Mouse (Mus musculus): ENCODE measurements around the gene Creb3l4.

The Creb3l4 gene

DNA sequence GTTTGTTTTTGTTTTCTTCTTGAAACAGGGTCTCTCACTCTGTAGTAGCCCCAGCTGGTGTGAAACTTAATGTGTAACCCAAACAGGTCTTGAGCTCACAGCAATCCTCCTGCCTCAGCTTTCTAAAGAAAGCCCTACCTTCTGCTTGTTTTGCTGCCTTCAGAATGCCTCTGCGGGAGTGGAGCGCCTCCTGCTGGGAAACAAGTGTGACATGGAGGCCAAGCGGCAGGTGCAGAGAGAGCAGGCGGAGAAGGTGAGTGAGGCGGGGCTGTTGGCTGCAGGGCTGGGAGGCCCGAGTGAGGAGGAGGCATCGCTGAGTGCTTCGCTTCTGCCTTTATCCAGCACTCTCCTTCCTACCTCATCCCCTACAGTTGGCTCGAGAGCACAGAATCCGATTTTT, 19.0 kb downstream of the Creb3l4 start:
- no peak for DNase-seq

DNA sequence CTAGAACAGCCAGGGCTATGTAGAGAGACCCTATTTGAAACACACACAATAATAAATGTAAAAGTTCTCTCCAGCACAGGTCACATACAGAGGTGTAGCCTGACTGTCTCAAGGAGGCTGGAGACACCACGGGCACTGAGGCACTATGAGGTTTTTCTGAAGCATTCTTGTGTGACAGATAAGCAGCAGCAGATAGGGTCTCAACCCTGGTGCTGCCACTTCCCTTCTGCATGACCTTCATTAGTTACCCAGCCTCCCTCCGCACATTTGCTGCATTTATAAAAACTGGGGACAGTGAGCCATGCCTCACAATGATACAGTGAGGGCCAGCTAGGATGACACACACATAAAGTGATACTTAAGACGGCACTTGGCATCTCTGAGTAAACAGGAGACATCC, 20.4 kb downstream of the Creb3l4 start:
- DNase-seq = no peak

DNA sequence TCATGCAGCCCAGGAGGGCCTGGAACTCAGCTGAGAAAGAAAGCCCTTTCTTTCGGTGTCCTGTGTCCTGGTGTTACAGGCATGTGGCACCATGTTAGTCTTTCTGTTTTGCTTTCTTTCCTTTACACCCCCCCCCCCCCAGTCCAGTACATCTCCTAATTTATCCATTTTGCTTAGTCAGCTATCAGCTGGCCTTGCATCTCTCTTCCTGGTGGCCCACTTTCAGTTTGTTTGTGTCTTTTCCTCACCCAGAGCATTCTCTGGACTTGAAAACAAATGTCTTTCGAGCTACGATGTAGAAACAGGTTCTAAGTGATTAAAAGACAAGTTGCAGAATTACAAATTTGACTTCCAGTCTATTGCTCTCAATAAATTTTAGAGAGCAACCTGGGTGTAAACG, 20.9 kb downstream of the Creb3l4 start:
- DNase-seq = no peak

DNA sequence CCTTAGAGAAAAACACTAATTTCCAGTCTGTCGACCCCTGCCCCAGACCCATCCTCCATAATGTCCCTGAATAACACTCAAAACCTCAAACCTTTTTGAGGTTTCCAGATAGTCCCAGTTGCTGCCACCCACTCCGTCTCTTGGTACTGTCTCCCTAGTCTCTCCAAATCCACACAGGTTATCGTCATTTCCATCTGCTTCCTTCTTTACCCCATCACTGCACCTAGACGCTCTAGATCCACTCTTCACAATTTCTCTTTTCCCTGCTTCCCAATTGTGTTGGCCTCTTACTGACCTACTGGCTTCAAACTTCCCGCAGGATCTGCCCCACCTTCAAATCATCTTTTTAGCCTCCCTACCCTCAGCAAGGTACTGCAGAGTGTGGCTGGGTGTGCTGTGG, 22.2 kb downstream of the Creb3l4 start:
- DNase-seq = no peak

DNA sequence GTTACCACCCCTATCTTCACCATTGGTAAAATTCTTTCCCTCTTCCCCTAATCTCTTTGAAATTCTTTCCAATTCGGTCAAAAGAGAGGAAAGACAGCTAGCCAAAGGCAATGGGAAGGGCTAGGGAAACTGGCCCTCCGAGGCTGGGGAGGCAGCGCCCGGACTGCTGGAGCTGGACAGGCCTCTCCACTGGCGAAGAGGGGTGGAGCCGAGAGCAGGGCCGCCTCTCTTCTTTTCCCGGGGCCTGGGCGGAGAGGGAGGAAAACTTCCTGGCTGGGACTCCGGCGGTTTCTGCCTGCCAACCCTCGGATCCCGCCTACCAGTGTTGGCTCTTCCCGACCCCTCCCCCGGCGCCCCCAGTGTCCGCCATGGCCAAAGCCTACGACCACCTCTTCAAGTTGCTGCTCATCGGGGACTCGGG, 22.8 kb downstream of the Creb3l4 start:
- peak; percentile 72 to 81 for DNase-seq

DNA sequence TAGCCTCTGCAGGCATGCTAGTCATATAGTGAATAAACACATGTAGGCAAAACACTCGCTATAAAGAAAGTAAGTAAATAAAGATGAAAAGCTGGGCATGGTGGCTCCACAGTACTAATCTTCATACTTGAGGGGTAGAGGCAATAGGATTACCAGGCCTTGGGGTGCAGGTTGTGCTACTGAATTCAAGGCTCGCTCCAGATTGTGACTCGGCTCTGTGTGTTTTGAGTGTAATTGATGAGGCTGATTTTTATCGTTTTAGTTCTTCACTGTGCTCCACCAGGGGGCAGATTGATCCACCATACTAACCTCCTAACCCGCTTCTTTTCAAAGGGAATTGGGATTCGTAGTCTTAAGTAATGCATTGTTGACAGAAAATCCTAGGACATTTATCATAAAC, 23.2 kb downstream of the Creb3l4 start:
- DNase-seq = peak; percentile 78 to 83

DNA sequence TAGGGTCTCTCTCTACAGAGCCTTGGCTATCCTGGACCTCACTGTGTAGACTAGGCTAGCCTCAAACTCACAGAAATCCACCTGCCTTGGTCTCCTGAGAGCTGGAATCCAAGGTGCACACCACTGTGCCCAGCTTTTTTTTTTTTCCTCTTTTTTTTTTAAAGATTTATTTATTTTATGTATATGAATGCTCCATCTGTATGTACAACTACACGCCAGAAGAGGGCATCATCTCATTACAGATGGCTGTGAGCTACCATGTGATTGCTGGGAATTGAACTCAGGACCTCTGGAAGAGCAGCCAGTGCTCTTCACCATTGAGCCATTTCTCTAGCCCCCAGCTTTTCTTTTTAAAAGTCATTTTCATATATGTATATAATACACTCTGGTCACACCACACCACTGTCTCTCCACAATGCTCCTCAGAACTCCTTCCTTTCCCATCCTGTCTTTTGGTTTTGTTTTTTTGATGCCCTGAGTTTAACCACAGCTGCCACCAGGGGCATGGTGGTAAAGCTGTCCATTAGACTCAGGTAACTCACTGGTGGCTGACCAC, 27.4 kb downstream of the Creb3l4 start:
- DNase-seq = no peak

DNA sequence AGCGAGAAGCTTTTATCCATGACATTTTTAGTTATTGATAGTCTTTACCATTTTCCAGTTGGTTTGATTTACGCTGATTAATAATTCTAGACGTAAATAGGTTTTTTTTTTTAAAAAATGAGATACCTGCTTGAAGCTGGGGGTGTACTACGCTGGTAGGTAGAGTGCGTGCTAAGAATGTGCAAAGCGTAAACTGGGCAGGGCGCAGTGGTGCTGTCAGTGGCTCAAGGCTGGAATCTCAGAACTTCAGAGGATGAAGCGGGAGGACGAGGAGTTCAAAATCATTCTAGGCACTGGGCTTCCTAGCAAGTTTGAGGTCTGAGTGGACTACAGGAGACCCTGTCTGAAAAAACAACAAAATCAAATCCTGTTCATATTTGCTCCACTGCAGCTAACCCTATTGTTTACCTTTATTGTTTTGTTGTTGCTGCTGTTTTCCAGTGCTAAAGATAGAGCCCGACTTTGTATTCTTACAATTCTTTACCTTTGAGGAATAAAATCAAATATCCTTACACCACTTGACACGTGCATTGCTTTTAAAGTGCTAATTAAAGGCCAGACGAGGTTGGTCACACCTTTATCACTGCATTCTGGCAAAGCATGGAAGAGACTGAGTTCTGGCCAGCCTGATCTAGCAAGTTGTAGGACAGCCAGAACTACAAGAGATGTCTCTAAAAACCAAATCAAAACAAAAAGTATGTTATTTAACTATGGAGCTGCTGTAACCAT, 29.2 kb downstream of the Creb3l4 start:
- peak; percentile 43 to 45 for DNase-seq

DNA sequence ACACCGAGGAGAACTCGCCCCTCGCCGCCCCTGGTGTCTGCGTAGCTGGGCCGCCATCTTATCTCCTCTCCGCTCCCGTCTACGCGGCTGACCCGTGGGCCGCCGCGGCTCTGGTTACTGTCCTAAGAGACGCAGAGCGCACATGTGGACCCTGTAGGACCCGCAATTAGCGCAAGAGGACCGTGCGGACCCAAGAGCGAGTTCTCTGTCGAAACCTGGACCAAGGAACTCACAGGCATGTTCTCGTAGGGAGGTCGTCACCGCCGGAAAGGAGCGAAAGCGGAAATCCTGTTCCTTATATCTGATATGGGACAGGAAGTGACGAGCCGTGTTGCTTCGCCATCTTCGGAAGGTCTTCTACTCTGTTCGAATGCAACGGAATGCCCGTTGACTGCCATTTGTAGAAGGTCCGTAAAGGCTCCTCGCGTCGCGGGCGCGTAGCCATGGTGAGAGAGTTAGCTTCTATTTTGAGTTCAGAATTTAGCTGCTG, 29.9 kb downstream of the Creb3l4 start, which contains the start of the genes Rps27 and Rab13:
Gene Rps27 (minus strand): TSS at position 275 of the 490 bp plus-strand sequence.
Gene Rab13 (plus strand): TSS at position 319 of the 490 bp plus-strand sequence.
- DNase-seq = peak; percentile 90 to 91

DNA sequence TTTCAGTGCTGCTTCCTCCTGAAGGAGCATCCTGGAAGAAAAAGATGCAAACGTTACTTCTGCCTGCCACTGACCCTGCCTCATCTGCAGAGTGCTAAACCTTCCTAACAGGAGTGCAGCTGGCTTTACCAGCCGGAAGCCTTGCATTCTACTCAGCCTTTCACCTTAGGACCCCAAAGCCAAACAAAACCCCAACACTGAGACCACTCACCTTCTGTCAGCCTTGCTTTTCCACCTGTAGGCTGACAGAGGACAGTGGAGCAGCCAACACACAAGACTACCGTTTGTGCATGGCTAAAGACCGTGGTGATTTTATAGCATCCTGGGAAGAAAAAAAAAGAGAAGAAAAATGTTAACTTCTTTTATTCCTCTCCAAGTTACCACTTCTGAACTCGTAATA, 30.6 kb downstream of the Creb3l4 start:
- DNase-seq = no peak

DNA sequence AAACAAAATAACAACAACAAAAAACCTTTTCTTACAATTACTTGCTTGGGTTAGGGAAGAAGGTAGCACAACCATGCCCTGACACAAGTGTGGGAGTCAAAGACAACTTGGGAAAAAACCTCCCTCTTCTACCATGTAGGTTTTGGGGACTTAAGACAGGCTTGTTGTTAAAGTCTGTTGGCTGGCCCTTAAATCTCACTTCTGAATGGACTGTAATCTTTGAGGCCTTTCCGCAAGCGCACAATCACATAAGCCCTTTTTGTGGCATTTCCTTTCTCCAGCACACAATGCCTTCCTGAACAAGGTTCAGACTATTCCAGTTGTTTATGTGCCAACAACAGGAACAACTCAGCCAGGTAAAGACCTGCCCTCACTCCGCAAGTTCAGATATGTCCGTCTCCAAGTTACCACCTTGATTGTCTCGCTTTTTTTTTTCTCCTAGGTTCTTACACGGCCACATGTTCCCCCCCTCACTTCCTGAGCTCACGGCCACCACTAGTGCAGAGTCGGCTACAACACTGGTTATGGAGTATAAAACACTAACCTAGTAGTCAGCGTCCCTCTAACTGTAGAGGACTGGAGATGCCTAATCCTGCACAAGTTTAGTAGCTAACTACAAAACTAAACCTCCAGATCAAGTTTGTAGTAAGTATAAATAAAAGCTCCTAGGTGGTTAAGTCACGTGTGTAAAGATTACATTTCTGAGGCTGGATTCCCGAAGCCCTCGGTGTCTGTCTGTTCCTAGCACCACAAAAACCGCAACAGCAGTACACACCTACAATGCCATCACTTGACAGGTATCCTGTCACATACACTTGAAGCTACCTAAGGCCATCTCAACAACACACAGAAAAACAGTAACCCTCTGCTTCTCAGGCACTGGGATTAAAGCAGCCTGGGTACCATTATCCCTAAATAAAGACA, 31.6 kb downstream of the Creb3l4 start:
- DNase-seq = no peak

DNA sequence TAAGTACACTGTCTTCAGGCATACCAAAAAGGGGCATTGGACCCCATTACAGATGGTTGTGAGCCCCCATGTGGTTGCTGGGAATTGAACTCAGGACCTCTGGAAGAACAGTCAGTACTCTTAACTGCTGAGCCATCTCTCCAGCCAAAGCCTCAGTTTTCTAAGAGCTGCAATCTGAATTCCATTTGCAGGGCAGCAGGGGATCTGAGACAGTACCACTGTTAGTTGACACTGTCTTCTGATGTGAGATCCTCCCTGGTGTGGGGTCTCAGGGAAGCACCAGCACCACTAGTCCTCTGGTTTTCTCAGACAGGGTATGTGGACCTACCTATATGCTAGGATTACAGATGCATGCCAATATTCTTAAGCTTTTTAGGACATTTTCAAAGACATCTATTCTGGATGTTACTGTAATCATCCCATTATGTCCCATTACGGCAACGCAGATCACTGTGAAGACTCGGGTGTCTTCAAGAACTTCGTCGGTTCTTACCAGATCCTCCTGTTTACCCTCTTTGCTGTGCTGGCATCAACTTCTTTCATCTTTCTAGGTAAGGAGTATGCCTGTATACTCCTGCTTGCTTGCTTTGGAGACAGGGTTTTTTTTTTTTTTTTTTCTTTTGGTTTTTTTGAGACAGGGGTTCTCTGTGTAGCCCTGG, 33.3 kb downstream of the Creb3l4 start:
- DNase-seq = no peak

DNA sequence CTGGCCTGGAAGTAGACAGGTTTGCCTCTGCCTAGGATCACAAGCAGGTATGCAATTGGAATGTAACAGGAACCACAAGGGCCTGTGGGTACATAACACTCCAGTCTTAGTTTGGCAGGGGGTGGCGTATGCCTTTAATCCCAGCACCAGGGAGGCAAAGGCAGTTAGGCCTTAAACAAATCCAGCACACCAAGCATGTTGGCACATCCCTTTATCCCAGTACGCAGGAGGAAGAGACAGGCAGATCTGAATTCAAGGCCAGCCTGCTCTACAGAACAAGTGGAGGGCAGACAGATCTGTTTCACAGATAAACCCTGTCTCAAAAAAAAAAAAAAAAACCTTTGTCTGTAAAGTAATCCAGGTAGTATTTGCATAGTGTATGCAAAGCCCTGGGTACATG, 34.6 kb downstream of the Creb3l4 start:
- DNase-seq = no peak

DNA sequence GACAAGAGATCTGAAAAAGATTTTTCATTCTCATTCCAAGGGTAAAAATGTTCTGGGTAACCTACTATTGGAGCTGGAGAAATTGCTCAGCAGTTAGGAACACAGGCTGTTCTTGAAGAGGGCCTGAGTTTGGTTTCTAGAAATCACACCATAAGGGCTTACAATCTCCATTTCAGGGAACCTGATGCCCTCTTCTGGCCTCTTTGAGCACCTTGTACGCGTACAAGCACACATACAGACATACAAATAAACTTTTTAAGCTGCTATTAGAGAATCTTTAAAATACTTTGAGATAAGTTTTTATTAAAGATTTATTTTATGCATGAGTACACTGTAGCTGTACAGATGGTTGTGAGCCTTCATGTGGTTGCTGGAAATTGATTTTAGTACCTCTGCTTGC, 38.7 kb downstream of the Creb3l4 start:
- no peak for DNase-seq

DNA sequence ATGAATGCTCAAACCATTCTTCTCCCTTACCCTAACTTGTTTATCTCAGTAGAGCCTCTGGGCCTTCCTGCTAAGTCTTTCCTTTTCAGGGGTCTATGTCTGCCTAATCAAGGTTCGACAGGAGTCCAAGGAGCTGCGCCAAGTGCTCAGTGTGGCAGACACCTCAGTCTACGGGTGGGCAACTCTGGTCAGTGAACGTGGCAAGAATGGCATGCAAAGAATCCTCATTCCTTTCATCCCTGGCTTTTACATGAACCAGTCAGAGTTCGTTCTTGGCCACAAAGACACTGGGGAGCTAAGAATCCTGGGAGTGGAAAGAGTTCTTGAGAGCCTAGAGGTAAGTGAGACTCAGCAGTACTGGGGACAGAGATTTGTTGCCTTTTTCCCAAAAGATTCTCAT, 39.7 kb downstream of the Creb3l4 start:
- DNase-seq = no peak

DNA sequence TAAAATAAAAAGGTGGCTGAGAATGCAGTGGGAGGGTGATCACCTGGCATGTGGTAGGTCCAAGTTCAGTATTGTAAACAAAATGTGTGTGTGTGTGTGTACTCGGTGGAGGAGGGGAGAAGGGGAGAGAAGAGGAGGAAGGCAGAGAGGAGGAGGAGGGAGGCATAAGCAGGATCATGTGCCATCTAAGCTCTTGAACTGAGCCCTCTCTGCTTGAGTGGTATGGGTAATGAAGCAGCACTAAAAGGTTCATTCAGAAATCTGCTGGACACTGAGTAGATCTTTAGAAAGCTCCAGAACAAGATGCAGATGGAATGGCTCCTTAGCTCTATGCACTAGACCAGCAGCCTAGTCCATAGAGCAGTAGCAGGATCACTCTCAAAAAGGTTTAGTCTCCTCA, 40.4 kb downstream of the Creb3l4 start:
- no peak for DNase-seq

DNA sequence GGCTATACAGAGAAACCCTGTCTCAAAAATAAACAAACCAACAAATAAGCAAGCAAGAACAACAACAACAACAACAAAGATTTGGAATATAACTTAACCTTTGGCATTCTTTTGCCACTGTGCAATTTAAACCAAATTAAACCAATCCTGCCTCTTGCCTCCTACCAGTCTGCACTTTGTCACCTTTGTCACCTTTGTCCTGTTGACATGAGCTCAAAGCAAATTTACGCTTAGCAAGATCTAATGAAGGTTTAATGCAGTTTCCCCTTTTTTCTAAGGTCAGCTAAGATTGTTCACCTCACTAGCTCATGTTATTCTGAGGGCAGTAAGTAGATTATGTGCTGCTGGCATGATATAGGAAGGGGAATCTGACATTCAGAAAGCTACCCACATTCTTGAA, 45.8 kb downstream of the Creb3l4 start:
- DNase-seq = no peak

DNA sequence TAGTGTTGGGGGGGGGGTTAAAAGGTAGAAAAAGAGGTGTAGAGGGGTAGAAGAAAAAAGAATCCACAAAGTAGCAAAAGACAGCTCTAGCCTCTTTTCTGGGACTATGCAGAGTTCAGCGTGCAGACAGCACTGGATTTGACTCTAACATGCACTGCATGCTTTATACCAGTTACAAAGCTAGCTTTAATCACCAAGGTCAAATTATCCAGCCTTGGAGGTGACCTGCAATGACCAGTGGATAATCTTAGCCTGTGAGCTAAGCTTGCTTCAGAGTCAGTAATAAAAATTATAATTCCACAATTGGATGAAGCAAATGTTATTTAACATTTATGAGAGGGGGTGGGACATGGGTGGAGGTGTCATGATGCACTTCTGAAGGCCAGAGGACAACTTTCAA, 47.7 kb downstream of the Creb3l4 start:
- no peak for DNase-seq

DNA sequence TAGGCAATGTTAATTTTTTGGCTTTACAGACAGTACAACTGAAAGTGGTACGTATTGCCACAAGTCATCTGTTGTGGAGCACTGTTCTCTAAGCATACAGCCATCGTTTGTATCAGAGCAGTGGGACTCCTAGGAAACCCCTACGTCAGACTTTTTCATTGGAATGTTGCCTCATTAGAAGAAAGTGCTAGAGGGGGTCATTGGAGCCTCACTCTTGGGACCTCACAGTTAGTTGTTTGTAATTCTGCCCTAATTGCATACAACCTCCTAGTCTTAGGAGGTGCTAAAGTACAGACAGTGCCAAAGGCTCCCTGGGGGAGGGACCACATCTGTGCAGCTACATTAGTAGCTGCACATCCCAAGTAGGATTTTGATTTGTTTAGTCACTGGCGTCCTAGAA, 48.6 kb downstream of the Creb3l4 start:
- DNase-seq = no peak

DNA sequence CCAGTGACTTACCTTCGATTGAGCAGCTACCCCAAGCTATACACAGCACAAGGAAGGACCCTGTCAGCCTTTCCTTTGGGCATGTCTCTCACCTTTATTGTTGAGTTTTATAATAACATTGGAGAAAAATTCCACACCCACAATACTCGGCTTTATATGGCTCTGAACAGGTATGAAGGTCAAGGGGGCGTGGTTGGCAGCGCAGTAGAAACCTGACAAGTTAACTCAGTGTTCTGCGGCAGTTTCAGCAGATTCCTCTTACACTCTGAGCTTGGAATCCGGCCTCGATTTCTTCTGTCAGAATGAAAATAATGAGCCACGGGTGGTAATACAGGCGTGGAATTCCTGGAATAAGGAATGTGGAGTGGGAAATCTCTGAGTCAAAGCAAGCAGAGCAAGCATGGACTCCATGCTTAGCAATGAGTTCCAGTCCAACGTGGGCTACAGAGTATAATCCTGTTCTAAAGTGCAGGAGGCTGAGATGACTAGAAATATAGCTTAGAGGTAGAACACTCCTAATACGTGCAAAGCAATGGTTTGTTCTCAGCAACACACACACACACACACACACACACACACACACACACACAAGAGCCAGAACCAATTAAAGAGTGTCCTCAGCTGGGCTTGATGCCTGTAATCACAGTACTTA, 52.3 kb downstream of the Creb3l4 start:
- no peak for DNase-seq
